Mouse (Mus musculus): ENCODE measurements around the gene Nicn1. TPM values are rescaled to one million over a fixed set of nuclear protein-coding genes. Genes with fewer than 3 reads are reported as not detected.
"Not testable (repeated sequence)": the region's sequence is repeated elsewhere in the genome, so short reads cannot be mapped to it uniquely, and the experiment has no call there.

The Nicn1 gene
- total RNA-seq (2021), result 10 to 100 TPM; 18.4 to 19.8 TPM
- long read RNA-seq, experiment 1, transcript Nicn1-201 (6 exons, 2,133 nt), result major isoform, 27 of 29 reads
- long read RNA-seq, experiment 1, partial matches to known transcripts, result 1 of 29 reads
- long read RNA-seq, experiment 1, other reads (novel, unspliced or antisense), result 1 of 29 reads
- long read RNA-seq, experiment 2, transcript Nicn1-201 (6 exons, 2,133 nt), result major isoform, 25 of 32 reads
- long read RNA-seq, experiment 2, partial matches to known transcripts, result 7 of 32 reads
- long read RNA-seq, experiment 2, other reads (novel, unspliced or antisense), result 0 of 32 reads

DNA sequence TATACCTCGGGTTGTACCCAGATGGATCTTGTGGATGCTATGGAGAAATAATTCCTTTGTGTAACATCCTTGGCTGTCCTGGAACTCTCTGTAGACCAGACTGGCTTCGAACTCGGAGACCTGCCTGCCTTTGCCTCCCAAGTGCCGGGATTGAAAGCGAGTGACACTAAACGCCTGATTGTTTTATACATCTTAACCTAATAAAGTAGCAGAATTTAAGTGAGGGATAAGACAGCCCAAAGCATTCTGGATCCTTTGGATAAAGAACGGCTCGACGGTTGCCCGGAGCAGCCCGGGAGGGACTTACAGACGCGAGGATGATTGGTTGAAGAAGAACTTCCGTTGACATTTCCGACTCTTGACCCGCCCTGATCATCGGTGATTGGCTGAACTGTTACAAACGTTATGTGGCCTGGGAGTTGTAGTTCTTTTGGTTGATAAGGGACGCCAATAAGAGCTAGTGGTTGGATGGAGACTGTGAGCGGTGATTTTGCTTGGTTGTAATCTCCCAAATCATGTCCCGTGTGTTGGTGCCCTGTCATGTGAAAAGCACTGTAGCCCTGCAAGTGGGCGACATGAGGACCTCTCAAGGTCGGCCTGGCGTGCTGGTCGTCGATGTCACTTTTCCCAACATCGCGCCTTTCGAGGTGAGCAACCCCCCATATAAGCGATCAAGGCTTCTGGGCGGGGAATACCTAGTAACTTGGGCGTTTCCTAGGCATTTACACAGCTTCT lies at the start of gene Nicn1:
Gene Nicn1, plus strand, starts transcription at position 414 of the 735 bp plus-strand sequence.
- intact Hi-C loops (cut with DNase I), result loop anchor here (10.0 kb wide), 1 partner anchor 385 kb away; the partner anchor contains the start of gene Mst1r
- DNase-seq, result peak; percentile 83 to 86

DNA sequence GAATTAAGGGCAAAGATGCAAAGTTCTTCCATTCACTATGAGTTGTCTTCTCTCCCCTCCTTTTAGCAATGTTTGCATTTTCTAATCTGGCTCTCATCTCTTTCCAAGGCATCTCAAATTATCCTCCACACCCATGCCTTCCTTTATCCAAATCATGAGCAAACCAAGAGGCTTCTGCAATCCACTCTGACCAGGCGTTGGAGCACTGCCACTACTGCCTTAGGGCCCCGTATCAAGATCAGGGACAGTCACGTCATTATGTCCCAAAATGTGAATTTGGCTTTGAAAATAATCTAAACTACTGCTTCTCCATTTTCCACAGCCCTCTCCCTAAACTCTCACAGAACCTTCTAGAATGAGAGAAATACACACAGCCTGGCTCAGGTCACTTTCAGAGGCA lies 45.7 kb upstream of the Nicn1 start:
- intact Hi-C loops (cut with DNase I), result no loop called here
- DNase-seq, result no peak

DNA sequence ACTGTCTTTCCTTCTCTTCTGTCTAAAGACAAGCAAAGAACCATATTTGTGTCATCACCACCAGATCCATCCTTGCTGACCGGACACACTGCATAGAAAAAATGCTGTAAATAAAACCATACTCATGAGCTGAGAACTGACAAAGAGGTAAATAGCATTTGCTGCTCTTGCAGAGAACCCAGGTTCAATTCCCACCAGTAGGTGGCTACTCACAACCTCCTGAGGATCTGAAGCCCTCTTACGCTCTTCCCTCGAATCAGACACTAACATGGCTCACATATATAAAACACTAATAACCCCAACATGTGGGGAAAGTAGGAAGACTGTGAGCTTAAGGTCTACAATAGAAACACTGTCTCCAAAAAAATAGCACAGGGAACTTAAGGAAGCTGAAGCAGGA lies 45.2 kb upstream of the Nicn1 start:
- DNase-seq, result no peak
- intact Hi-C loops (cut with DNase I), result loop anchor here (5.0 kb wide), 2 partner anchors 37 to 38 kb away; no protein-coding TSS in a partner anchor

DNA sequence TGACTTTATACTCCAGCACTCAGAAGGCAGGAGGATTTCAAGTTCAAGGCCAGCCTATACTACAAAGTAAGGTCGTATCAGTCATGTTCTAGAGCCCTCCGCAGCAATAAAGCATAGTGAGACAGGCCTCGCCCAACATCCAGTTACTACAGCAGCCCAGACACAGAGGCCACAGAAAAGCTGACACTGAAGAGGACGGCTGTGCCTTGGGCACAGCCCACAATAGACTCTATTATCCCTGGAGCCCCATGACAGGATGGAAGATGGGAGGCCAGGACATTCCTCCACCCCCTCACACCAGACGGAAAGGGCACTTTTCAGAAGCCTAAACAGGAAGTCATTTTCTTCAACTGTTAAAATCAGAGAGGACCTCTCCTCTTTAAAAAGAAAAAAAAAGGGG lies 41.3 kb upstream of the Nicn1 start:
- DNase-seq, result no peak
- intact Hi-C loops (cut with DNase I), result loop anchor here (5.0 kb wide), 2 partner anchors 33 to 42 kb away; no protein-coding TSS in a partner anchor

DNA sequence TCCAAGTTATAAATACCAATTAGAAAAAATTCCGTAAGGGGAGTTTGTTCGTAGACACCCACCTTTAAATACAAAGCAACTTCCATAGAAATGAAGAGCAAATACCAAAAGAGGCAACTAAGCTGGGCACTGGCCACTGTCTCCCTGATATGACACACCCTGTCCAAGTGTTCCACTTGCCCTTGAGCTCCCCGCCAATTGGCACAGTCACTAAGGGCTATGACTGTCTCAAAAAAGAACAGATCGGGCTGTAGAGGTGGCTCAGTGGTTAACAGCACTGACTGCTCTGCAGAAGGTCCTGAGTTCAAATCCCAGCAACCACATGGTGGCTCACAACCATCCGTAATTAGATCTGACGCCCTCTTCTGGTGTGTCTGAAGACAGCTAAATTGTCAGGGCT lies 38.4 kb upstream of the Nicn1 start:
- intact Hi-C loops (cut with DNase I), result no loop called here
- DNase-seq, result peak; percentile 51 to 68

DNA sequence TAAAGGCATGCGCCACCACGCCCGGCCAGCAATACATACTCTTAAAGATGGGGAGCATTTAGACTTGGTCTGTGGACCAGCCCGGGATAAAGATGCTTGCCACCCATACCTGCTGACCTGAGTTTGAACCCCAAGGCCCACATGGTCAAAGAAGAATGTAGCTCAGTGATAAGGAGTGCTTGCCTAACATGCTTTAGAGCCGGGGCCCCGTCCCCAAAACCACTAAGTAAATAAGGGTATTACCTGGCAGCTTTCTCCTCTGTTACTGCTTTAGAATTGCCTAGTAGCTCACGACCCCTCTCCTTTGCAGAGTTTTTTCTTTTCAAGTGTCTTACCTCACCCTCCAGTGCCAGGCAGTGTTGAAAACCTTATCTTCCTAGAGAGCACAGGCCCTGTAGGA lies 37.5 kb upstream of the Nicn1 start:
- intact Hi-C loops (cut with DNase I), result no loop called here
- no peak for DNase-seq

DNA sequence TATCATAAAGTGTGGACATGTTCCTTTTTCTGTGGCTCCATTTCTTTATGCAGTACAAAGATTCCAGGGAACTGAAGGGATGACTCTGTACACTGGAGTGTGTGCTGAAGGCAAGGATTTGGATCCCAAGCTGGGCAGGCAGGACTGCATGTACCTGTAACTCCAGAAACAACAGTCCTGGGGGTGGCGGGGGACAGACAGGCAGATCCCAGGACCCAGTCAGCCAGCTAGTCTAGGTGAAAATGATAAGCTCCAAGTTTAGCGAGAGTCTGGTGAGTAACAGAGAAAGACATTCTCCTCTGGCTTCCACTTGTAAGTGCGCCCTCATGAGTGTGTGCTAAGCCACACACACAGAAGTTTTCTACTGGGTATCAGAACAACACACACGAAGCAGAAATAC lies 29.7 kb upstream of the Nicn1 start:
- no peak for DNase-seq
- intact Hi-C loops (cut with DNase I), result loop anchor here (5.0 kb wide), 1 partner anchor 48 kb away; no protein-coding TSS in a partner anchor

DNA sequence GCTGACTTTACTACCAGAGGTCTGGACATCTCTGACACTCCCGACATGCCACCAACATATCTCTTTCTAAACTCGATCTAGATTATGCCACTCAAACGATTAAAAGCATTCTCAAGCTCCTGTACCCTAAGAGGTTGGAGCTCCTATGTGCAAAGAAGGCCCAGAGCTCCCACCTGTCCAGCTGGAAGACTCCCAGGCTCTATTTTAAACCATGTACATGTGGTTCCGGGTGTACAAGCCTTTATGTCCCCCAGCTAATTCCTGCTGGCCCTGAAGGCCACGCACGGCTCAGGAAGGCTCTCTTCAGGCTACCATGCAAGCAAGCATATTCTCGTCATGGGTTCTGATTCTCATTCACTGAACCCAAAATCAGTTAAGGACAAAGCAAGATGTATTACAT lies 28.4 kb upstream of the Nicn1 start:
- intact Hi-C loops (cut with DNase I), result loop anchor here (5.0 kb wide), 1 partner anchor 50 kb away; no protein-coding TSS in a partner anchor

DNA sequence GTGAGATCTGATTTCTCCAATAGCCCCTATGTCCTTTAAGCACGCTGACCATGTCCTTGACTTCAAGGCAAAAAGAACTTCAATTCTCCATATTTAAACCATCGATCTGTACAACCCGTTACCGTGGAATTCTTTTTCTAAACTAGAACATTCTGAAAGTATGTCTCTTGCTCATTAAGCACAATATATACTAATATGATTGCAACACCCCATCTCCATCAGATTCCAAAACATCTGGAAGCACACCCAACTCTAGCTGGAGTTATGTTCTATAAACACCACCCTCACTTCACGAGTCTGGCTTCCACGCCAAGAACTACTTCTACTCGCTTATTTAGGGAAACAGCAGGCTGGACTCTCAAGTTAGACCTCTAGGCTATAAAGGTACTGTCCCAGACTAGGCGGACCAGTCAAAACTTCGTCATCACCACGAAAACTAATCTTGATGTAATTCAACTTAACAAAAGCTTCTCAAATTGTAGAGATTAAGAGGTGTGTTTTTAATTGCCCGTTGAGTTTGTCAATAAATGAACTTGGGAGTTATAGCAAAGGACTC lies 27.7 kb upstream of the Nicn1 start:
- peak; percentile 26 to 45 for DNase-seq
- intact Hi-C loops (cut with DNase I), result loop anchor here (5.0 kb wide), 1 partner anchor 50 kb away; no protein-coding TSS in a partner anchor

More for the DNA sequence above, 28.4 kb upstream of the Nicn1 start:
- peak in 1 of 2 experiments; percentile 39 for DNase-seq

DNA sequence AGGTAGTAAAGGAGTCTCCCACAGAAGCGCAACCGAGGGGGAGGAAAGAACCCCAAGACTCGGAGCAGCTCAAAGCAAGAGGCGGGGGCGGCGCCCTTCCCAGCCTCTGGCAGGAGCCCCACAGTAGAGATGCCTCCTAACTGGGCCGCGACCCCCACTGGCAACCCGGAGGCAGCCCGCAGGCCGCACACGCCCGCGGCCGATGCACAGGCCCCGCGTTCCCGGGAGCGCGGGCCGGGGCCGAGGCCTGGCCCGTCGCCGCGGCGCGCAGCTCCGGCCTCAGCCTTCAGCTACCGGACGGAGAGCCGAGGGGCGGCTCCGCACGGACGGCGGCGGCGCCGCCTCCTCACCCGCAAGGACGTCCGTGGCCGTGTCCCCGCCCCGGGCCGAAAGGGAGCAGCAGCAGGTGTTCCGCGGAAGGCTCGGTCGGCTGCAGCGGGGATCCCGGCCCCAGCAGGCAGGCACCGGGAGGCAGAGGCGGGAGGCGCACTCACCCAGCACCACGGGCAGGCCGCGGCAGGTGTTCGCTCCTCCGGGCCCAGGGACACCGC lies 27.0 kb upstream of the Nicn1 start:
- peak in 1 of 2 experiments; percentile 43 for DNase-seq
- intact Hi-C loops (cut with DNase I), result loop anchor here (5.0 kb wide), 1 partner anchor 51 kb away; no protein-coding TSS in a partner anchor

DNA sequence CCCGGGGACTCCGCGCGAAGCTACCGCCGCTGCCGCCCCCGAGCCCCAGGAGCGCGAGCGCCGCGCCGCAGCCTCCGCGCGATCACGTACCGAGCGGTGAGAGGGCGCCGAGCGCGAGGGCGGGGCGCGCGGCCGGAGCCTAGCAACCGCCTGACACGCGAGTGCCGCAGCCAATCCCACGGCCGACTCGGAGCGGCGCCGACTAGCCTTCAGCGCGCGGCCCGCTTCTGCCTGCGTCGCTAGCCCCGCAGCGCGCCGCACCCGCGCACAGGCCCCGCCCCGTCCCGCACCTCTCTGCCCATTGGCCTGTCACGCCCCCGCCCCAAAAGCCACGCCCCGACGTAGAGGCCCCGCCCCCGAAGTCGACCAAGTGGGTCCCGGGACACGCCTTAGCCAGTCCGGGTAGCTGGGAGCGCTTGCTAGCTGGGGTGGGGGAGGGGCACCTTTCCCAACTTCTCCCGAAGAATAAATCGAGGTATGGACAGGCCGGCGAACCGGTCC lies 26.5 kb upstream of the Nicn1 start, which contains the start of gene Dag1:
Gene Dag1, minus strand, starts transcription at position 269 of the 501 bp plus-strand sequence.
- intact Hi-C loops (cut with DNase I), result loop anchor here (2.0 to 5.0 kb wide), 2 partner anchors 17 to 51 kb away; no protein-coding TSS in a partner anchor
- DNase-seq, result peak; percentile 99 to 100

DNA sequence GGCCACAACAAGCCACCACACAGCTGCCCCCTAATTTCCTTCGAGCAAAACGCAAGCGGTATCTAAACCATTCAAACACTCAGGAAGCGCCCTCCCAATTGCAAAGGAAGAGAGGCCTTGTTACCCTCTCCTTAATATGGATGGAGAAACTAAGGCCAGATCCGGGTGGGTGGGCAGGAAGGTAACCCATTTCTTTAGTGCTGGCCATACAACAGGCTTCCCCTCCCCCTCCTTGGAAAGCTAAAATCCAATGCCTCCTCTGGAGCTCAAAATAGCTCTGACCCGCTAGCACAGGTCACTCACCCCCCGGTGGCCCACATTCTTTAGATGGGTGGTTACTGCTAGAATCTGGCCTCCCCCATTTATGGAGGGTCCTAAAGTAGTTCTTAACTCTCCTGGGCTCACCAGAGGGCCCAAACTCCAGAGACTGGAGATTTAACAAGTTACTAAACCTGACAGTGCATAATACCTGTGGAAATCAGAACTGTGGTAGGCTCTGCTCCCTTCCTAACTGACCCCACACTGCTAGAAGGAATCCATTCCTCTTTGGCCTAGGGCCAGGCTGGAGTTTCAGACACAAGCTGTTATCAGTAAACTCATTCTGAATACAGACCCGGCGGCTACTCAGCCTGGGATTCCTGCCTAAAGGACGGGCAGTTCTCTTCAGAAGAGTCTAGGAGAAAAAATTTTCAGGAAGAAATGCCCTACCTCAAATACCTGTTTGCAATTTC lies 25.9 kb upstream of the Nicn1 start:
- DNase-seq, result peak; percentile 72 to 78
- intact Hi-C loops (cut with DNase I), result loop anchor here (2.0 to 5.0 kb wide), 2 partner anchors 16 to 52 kb away; no protein-coding TSS in a partner anchor

DNA sequence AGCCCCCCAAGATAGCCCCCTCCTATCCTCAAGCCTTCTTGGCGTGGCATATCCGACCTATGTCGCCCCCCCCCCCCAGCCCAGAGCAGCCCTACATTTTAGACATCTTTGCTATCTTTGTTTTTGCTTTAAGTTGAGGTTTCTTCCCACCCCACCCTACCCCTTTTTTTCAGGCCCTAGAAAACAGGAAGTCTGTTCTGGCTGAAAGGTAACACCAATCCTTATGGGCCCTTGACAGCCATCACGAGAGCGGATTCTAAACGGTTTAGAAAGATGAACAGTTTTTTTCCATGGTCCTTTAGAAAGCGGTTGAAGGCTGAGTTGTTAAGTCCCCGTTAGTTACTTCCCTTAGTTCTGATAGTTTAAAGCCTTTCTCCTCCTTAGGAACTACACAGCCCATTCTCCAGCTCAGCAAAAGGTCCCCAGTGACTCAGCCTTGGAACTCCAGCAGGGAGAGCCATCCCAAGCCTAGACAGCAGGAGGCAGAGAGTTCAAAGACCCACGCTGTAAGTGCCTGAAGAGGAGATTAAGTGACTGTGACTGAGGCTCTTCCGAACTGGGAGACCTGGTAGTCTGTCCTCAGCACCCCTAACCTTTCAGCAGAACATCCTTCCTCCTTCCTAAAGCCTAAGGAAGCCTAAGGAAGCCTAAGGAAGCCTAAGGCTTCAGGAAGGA lies 23.8 kb upstream of the Nicn1 start:
- no peak for DNase-seq
- intact Hi-C loops (cut with DNase I), result no loop called here

DNA sequence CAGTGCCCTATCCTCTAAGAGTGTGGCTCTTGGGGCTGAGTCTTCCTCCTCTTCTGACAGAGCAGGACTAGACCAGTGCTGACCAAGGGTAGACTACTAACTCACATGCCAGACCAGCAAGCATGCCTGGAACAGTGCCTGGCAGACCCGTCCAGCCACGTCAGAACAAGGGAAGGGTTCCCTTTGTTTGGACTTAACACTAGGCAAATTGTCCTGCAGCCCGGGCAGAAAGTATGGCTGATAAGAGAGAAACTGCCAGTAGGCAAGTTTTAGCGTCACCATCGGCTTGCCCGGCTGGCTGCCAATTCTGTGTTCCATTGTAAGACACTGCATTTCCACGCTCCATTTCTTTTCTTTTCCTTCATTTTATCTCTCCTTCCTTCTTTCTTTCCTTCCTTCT lies 22.5 kb upstream of the Nicn1 start:
- intact Hi-C loops (cut with DNase I), result no loop called here
- DNase-seq, result peak; percentile 59 to 67

DNA sequence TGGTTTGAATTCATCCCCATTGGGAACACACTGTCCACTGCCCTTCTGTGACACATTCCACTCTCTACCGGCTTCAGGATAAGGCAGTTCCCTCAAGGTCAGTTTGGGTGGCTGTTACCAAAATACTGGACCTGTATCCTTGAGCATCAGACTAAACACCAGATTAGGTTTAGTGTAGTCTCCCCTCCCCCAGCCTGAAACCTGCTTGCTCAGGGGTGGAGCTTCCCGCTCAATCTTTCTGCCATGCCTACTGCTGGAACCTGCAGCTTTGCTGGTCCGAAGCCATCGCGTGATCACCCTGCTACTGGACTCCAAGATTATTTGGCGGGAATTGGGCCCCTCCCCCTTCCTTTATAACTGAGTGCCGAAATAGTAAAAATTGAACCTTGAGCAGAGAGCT lies 21.5 kb upstream of the Nicn1 start:
- DNase-seq, result peak; percentile 26 to 43
- intact Hi-C loops (cut with DNase I), result not testable (repeated sequence)

DNA sequence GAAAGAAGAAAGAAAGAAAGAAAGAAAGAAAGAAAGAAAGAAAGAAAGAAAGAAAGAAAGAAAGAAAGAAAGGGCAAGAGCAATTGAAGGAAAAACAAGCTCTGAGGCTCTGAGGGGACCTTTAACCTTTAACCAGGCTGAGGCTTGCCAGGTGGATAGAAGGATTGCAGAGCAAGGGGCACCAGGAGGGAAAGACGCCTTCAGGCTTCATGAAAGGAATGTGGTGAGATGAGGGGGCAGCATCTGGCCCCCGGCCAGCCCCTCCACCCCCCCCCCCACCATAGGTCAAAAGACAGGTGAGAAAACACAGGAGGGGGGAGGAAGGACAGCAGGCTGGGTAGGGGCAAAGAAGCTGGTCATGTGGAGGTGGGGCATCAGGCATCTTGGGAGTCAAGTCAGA lies 18.3 kb upstream of the Nicn1 start:
- intact Hi-C loops (cut with DNase I), result no loop called here
- no peak for DNase-seq

DNA sequence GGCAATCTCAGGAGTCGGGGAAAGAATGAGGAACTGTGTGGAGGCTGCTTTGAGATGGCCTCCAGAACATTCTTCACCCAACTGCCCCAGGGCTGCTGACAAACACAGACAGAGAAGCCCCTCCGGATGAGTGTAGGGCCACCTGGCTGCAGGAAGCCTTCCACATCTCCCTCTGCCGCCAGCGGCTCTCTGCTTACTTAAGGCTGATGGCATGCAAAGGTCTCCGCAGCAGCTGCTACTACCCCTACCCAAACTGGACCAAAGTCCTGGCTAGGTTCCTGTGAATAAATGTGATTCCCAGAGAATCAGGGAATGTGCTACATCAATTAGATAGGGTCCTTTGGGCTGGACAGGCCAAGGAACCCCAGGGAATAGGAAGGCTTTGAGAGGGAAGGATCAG lies 17.5 kb upstream of the Nicn1 start:
- no peak for DNase-seq
- intact Hi-C loops (cut with DNase I), result no loop called here

DNA sequence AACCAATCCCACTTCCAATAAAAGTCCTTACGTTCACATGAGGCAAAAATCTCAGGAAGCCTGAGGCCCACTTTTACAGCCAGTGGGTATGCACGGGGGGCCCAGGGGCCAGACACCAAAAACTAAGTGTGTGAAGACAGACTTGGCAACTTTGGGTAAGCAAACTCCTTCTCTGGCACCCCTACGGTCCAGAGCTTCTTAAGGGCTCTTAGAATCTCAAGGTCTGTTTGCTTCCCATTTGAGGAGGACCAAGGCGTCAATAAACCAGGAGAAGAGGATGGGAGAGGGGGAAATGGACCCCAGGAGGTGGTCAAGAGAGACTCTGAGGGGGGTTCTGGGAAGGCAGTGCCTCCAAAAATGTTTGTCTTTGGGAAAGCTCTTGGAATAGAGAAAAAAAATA lies 16.7 kb upstream of the Nicn1 start:
- no peak for DNase-seq
- intact Hi-C loops (cut with DNase I), result no loop called here
